Mouse (Mus musculus): ENCODE data around the gene Il11ra2.
"Not testable (repeated sequence)": the region's sequence is repeated elsewhere in the genome, so short reads cannot be mapped to it uniquely, and the experiment has no call there.

Il11ra2 gene

DNA sequence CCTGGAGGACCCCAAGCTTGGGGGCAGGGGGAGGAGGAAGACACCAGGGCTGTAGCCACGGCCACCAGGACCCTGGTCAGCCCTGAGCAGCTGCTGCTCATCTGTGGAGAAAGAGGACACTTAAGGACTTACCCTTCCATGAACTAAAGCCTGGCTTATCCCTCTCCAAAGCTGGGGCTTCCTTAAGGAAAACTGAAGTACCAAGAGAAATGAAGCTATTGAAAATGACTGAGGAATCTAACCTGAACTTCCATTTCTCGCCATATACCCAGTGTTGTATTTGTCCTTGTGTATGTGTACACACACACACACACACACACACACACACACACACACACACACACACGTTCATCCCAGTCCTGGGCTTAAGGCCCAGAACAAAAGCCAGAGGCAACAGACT is at the start of gene Il11ra2:
Gene Il11ra2, minus strand, starts transcription at position 101 of the 400 bp plus-strand sequence.
- not testable (repeated sequence) for DNase-seq

- DNase-seq = not testable (repeated sequence)
Observed at GRCm38 (mm10) chr4:42682183-42682524, 20.5 kb upstream of the Il11ra2 start.

GRCm38 (mm10) chr4:42681473-42682182 is 19.9 kb upstream of the Il11ra2 start:
- DNase-seq = not testable (repeated sequence)

- DNase-seq = not testable (repeated sequence)
Observed at GRCm38 (mm10) chr4:42680374-42681356, 19.0 kb upstream of the Il11ra2 start.

DNA sequence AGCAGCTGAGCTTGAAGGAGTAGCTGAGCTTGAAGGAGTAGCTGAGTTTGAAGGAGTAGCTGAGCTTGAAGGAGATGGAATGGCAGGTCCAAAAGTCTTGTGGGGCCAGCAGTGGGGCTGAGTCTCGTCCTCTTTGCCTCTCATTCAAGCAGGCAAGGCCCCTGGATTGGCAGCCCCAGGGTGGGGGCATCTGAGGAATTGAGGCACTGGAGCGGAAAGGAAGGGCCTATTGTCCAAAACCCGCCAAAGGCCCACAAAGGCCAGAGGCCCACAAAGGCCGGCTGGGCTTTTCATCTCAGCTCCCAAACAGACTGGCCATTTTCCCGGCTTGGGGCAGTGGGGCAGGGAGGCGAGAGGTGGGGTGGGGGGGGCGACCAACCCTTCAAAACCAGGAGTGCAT is 17.7 kb upstream of the Il11ra2 start:
- DNase-seq = not testable (repeated sequence)

- not testable (repeated sequence) for DNase-seq
Observed at GRCm38 (mm10) chr4:42675415-42675814, 13.7 kb upstream of the Il11ra2 start.

GRCm38 (mm10) chr4:42654951-42655350 is 6.7 kb downstream of the Il11ra2 start, which contains the start of gene Ccl27b:
Gene Ccl27b, plus strand, starts transcription at chr4:42655251.
- not testable (repeated sequence) for DNase-seq

DNA sequence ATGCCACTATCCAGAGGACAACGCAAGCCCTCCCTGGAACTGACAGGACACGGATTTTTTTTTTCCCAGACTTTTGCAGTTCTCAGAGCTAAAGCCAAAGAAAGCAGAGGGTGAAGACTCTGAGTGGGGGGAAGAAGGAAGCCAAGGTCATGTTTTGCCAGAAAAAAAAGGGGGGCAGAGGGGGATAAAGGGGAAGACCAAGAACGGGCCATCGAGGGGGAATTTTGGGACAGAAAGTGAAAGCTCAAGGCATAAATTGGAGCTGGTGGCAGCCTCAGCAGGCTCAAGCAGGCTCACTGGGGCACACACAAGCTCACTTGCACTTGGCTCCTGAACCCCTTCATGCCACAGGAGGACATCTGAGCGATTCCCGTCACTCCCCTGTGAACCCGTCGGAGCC is 32.3 kb downstream of the Il11ra2 start, which contains the start of gene Gm2564:
Gene Gm2564, plus strand, starts transcription at position 301 of the 400 bp plus-strand sequence.
- not testable (repeated sequence) for DNase-seq

- not testable (repeated sequence) for DNase-seq
Observed at GRCm38 (mm10) chr4:42611895-42612294, 49.8 kb downstream of the Il11ra2 start, which contains the start of gene Gm10591. Gene Gm10591, plus strand, starts transcription at chr4:42612195.
